Mouse (Mus musculus) gastrocnemius, adult 2 months (tissue): ENCODE results near the gene Wdr83. TPM values are rescaled to one million over a fixed set of nuclear protein-coding genes. Genes with fewer than 3 reads are reported as not detected.
"Not testable (repeated sequence)": the region's sequence is repeated elsewhere in the genome, so short reads cannot be mapped to it uniquely, and the experiment has no call there.

ENCODE experiments used
- DNase-seq: peaks from one replicate; pipeline ENCODE4 v3.0.0; 2022
- H3K27ac ChIP-seq: fragments of 200-600 bp; 2 replicates; pipeline ENCODE4 v1.8.1; 2022; ENCODE audit warnings: mild to moderate bottlenecking
- H3K4me3 ChIP-seq: fragments of 200-600 bp; 2 replicates; pipeline ENCODE4 v1.8.1; 2022; ENCODE audit warnings: mild to moderate bottlenecking, moderate library complexity
- CTCF ChIP-seq: fragments of 200-600 bp; IDR thresholded peaks from 2 replicates; pipeline ENCODE4 v1.8.1; 2022; ENCODE audit warnings: antibody characterized with exemption, mild to moderate bottlenecking, moderate library complexity
- intact Hi-C: fragments of 180-260 bp; cut with DNase I; formaldehyde crosslinking; loops from one replicate; pipeline ENCODE4 v1.15.1; 2025
- total RNA-seq, 2 experiments: library from RNA; stranded (reverse); gene quantifications; 2 replicates each; pipeline ENCODE4 v1.2.3; 2021

Wdr83 gene
- total RNA-seq, 2 experiments from 2014 or later: 16.5 to 17.2 TPM

GRCm38 (mm10) chr8:85091526-85092090, 10.5 kb upstream of the Wdr83 start:
- Histone ChIP-seq H3K27ac (no peak overlapping the region), H3K4me3 (no peak overlapping the region)
- intact Hi-C loops: no loop called here
- TF ChIP-seq CTCF: no peak
- DNase-seq: no peak

- no peak overlapping the region for H3K4me3 ChIP-seq
- no peak for DNase-seq
- TF ChIP-seq CTCF: no peak
- H3K27ac ChIP-seq: no peak overlapping the region
- intact Hi-C loops: no loop called here
These were observed 9.8 kb upstream of the Wdr83 start for GRCm38 (mm10) chr8:85090856-85091255.

- Histone ChIP-seq H3K27ac (no peak overlapping the region), H3K4me3 (no peak overlapping the region)
- no peak for DNase-seq
- intact Hi-C loops: no loop called here
- TF ChIP-seq CTCF: no peak
These were observed 7.7 kb upstream of the Wdr83 start for GRCm38 (mm10) chr8:85088771-85089170.

- Histone ChIP-seq H3K27ac (no peak overlapping the region), H3K4me3 (no peak overlapping the region)
- peak; percentile 46 for TF ChIP-seq CTCF
- DNase-seq: no peak
- intact Hi-C loops: no loop called here
These were observed 5.1 kb upstream of the Wdr83 start for GRCm38 (mm10) chr8:85086238-85086637.

GRCm38 (mm10) chr8:85084633-85085032, 3.5 kb upstream of the Wdr83 start:
- H3K4me3 ChIP-seq: peak overlapping the region; percentile 89; the same call in 1 of the 2 replicates
- intact Hi-C loops: no loop called here
- no peak for TF ChIP-seq CTCF

GRCm38 (mm10) chr8:85083108-85083813, 2.2 kb upstream of the Wdr83 start, which contains the start of gene Man2b1:
Gene Man2b1, plus strand, starts transcription at chr8:85083270.
- intact Hi-C loops: no loop called here
- H3K27ac ChIP-seq: peak within 1 kb of the TSS; percentile 89
- peak; percentile 29 for TF ChIP-seq CTCF

More at GRCm38 (mm10) chr8:85084633-85085032, 3.5 kb upstream of the Wdr83 start:
- no peak overlapping the region for H3K27ac ChIP-seq
- no peak for DNase-seq

GRCm38 (mm10) chr8:85082169-85082568, 1.1 kb upstream of the Wdr83 start:
- intact Hi-C loops, H3K27ac ChIP-seq, DNase-seq, H3K4me3 ChIP-seq: not testable (repeated sequence)

More at GRCm38 (mm10) chr8:85083108-85083813, 2.2 kb upstream of the Wdr83 start, which contains the start of gene Man2b1:
- peak within 1 kb of the TSS; percentile 89 for H3K4me3 ChIP-seq
- DNase-seq: peak; percentile 93

GRCm38 (mm10) chr8:85080532-85081215, 432 bp downstream of the Wdr83 start, which contains the start of gene Wdr83os:
Gene Wdr83os, plus strand, starts transcription at chr8:85080740.
- intact Hi-C loops: no loop called here
- Histone ChIP-seq H3K4me3 (peak within 1 kb of the TSS; percentile 98), H3K27ac (peak within 1 kb of the TSS; percentile 92)
- TF ChIP-seq CTCF: no peak
- peak; percentile 59 for DNase-seq

- intact Hi-C loops: no loop called here
- Histone ChIP-seq H3K27ac (peak overlapping the region; percentile 92), H3K4me3 (peak overlapping the region; percentile 98)
- TF ChIP-seq CTCF: no peak
- no peak for DNase-seq
These were observed 933 bp downstream of the Wdr83 start for GRCm38 (mm10) chr8:85080214-85080531.

GRCm38 (mm10) chr8:85076993-85077392, 4.1 kb downstream of the Wdr83 start:
- intact Hi-C loops: loop anchor here (2.0 to 10.0 kb wide), 3 partner anchors 94 to 328 kb away; partner anchors contain the start of genes Orc6 and Vps35
- Histone ChIP-seq H3K4me3 (no peak overlapping the region), H3K27ac (peak overlapping the region; percentile 70)
- no peak; the same call in 1 of the 2 replicates for TF ChIP-seq CTCF
- peak; percentile 81 for DNase-seq

- TF ChIP-seq CTCF: peak; percentile 51
- DNase-seq: peak; percentile 60
- Histone ChIP-seq H3K4me3 (no peak overlapping the region), H3K27ac (no peak overlapping the region)
- intact Hi-C loops: loop anchor here (2.0 to 10.0 kb wide), 3 partner anchors 95 to 329 kb away; partner anchors contain the start of genes Orc6 and Vps35
These were observed 5.1 kb downstream of the Wdr83 start for GRCm38 (mm10) chr8:85076001-85076400.

- no peak for DNase-seq
- TF ChIP-seq CTCF: no peak
- intact Hi-C loops: loop anchor here (5.0 to 10.0 kb wide), 3 partner anchors 97 to 330 kb away; partner anchors contain the start of genes Junb, Orc6 and Vps35
- H3K27ac ChIP-seq: no peak overlapping the region
- H3K4me3 ChIP-seq: no peak overlapping the region
These were observed 6.5 kb downstream of the Wdr83 start for GRCm38 (mm10) chr8:85074617-85075016.

GRCm38 (mm10) chr8:85074167-85074566, 6.9 kb downstream of the Wdr83 start:
- no peak overlapping the region for H3K4me3 ChIP-seq
- intact Hi-C loops: loop anchor here (5.0 to 10.0 kb wide), 3 partner anchors 97 to 331 kb away; partner anchors contain the start of genes Junb, Orc6 and Vps35
- DNase-seq: no peak
- no peak overlapping the region for H3K27ac ChIP-seq
- TF ChIP-seq CTCF: no peak
